Mouse (Mus musculus) olfactory bulb, adult 2 months (tissue): ENCODE data around the gene Cdkn1b. TPM values are rescaled to one million over a fixed set of nuclear protein-coding genes. Genes with fewer than 3 reads are reported as not detected.

Experiments used
- H3K27ac ChIP-seq: fragments of 200-500 bp; 2 replicates; pipeline ENCODE4 v1.5.1; 2012; ENCODE audit warnings: low read depth, low read length; ENCODE audit not compliant: insufficient read depth
- H3K4me1 ChIP-seq: fragments of 200-500 bp; 2 replicates; pipeline ENCODE4 v1.6.1; 2012; ENCODE audit warnings: low read length; ENCODE audit not compliant: control insufficient read depth, insufficient read depth
- H3K4me3 ChIP-seq: fragments of 200-500 bp; 2 replicates; pipeline ENCODE4 v1.5.1; 2012; ENCODE audit warnings: mild to moderate bottlenecking, low read depth, low read length, moderate library complexity; ENCODE audit not compliant: insufficient read depth
- CTCF ChIP-seq: fragments of 200-500 bp; IDR thresholded peaks from 2 replicates; pipeline ENCODE4 v1.5.1; 2012; ENCODE audit warnings: low read depth, mild to moderate bottlenecking, low read length, moderate library complexity; ENCODE audit not compliant: insufficient read depth
- POLR2A ChIP-seq: fragments of 200-500 bp; IDR thresholded peaks from 2 replicates; pipeline ENCODE4 v1.6.1; 2012; ENCODE audit warnings: mild to moderate bottlenecking, low read depth, low read length, moderate library complexity; ENCODE audit not compliant: insufficient read depth
- WGBS: fragments of 180-500 bp; shearing (Covaris S2); methylation state at CpG from one replicate; pipeline ENCODE4 v1.1.7; 2018; 5-methylcytosine and 5-hydroxymethylcytosine counted together
- polyA plus RNA-seq: library from polyadenylated mRNA; stranded (reverse); fragments of >200 nt; gene quantifications from 2 replicates; pipeline ENCODE4 v1.2.4, GENCODE M21; 2012; ENCODE audit warnings: low replicate concordance; ENCODE audit not compliant: missing spikeins, insufficient read depth, insufficient read length

Cdkn1b gene
- polyA plus RNA-seq, 1 experiment = 69.9 TPM

GRCm38 (mm10) chr6:134926338-134926705 is 6.1 kb downstream of the Cdkn1b start:
- 49% methylated on average over 3 of the region's 3 CpGs for WGBS
- H3K4me3 ChIP-seq = peak overlapping the region; percentile 59
- TF ChIP-seq CTCF = no peak
- TF ChIP-seq POLR2A = no peak
- no peak overlapping the region for H3K27ac ChIP-seq
- H3K4me1 ChIP-seq = peaks cover 11% of the 10 kb centered on the region

GRCm38 (mm10) chr6:134926803-134927594 is 6.8 kb downstream of the Cdkn1b start:
- Histone ChIP-seq H3K4me1 (peaks cover 11% of the 10 kb centered on the region), H3K4me3 (peak overlapping the region; percentile 59), H3K27ac (0 out of 2 replicates have a peak overlapping the region, but pooled peaks have one; percentile 13)
- TF ChIP-seq CTCF (no peak), POLR2A (no peak)
- WGBS = under 1% methylated on average over 63 of the region's 63 CpGs

DNA sequence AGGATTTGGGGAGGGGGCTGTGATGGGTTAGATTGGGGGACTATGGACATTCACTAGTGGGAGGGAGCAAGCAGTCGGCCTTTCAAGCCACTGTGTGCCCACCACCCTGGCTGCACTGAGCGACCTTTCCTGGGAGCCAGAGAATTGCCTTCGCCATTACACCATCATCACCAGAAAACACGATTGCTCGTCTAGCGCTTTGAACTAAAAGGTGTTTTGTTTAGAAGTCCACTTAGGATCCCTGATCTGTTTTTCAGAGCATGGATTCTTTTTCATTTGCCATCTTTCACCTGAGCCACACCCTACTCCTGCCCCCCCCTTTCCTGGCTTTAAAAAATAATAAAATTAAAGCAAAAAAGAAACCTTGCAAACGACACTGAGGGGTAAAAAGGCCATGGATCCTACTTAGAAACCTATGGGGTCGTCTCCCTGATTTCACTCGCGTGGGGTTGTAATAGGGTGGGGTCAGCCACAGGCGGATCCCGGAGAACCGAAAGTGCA is 7.4 kb downstream of the Cdkn1b start:
- no peak for TF ChIP-seq CTCF
- TF ChIP-seq POLR2A = no peak
- Histone ChIP-seq H3K4me1 (peaks cover 11% of the 10 kb centered on the region), H3K4me3 (peak overlapping the region; percentile 61), H3K27ac (peak overlapping the region; percentile 13; the same call in 1 of the 2 replicates)
- WGBS = 2% methylated on average over 13 of the region's 13 CpGs

- H3K4me1 ChIP-seq = peaks cover 13% of the 10 kb centered on the region
- under 1% methylated on average over 63 of the region's 63 CpGs for WGBS
- peak overlapping the region; percentile 13 for H3K27ac ChIP-seq
- peak overlapping the region; percentile 61 for H3K4me3 ChIP-seq
- no peak for TF ChIP-seq CTCF
- TF ChIP-seq POLR2A = peak; percentile 36; the same call in 1 of the 2 replicates
These were observed 8.1 kb downstream of the Cdkn1b start for GRCm38 (mm10) chr6:134928096-134928888.

GRCm38 (mm10) chr6:134928889-134929310 is 8.7 kb downstream of the Cdkn1b start:
- H3K4me3 ChIP-seq = peak overlapping the region; percentile 45
- TF ChIP-seq POLR2A = no peak
- no peak for TF ChIP-seq CTCF
- peaks cover 13% of the 10 kb centered on the region for H3K4me1 ChIP-seq
- whole genome bisulfite sequencing = 5% methylated on average over 15 of the region's 15 CpGs
- no peak overlapping the region for H3K27ac ChIP-seq

DNA sequence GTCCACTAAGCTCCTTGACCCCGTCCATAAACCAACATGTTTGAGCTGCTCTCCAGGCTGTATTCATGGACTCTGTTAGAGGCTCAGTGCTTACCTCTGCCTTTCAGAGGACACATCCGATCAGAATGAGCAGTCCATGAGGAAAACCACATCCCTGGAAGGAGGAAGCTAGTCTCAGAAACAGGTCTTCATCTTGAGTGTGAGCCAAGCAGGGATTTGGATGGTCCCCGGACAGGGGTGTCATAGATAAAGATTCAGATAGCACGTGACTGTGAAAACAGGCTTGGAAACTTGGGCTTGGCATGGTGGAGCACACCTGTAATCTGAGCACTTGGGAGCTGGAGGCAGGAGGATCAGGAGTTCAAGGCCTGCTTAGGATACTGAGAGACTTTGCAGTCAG is 9.7 kb downstream of the Cdkn1b start:
- TF ChIP-seq CTCF = no peak
- no peak for TF ChIP-seq POLR2A
- no peak overlapping the region for H3K27ac ChIP-seq
- peaks cover 13% of the 10 kb centered on the region for H3K4me1 ChIP-seq
- WGBS = 47% methylated on average over 4 of the region's 4 CpGs
- H3K4me3 ChIP-seq = no peak overlapping the region

- H3K4me1 ChIP-seq = peaks cover 13% of the 10 kb centered on the region
- H3K4me3 ChIP-seq = no peak overlapping the region
- 60% methylated on average over 7 of the region's 7 CpGs for WGBS
- TF ChIP-seq CTCF = no peak
- TF ChIP-seq POLR2A = no peak
- H3K27ac ChIP-seq = no peak overlapping the region
These were observed 10.2 kb downstream of the Cdkn1b start for GRCm38 (mm10) chr6:134930383-134930782.

DNA sequence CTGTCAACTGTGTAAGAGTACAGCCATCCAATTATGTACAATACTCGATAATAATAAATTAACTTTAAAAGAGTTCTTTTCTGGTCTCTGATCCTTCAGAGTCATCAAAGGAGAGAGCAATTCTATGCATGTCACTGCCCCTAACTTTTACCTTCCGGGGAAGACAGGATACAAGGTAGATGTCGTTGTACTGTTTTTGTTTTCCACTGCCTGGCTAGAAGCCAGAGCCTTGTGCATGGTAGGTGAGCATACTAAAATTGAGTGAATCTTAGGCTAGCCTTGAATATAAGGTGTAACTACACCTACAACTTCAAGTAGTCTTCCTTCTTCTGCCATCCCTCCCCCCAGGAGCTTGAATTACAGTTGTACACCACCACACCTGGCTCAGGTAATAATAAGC is 10.9 kb downstream of the Cdkn1b start:
- WGBS = 67% methylated on average over 3 of the region's 3 CpGs
- no peak for TF ChIP-seq POLR2A
- no peak for TF ChIP-seq CTCF
- Histone ChIP-seq H3K27ac (no peak overlapping the region), H3K4me3 (no peak overlapping the region), H3K4me1 (peaks cover 13% of the 10 kb centered on the region)
